Mouse (Mus musculus) hindbrain, embryonic 10.5 days (tissue): ENCODE results near the gene Pde9a. TPM values are rescaled to one million over a fixed set of nuclear protein-coding genes. Genes with fewer than 3 reads are reported as not detected.

Experiments
- DNase-seq: peaks from one replicate; pipeline ENCODE4 v3.0.0-alpha.2; 2017; ENCODE audit warnings: low spot score
- H3K27ac ChIP-seq: fragments of 300-500 bp; sonication (generic); 2 replicates; pipeline ENCODE4 v1.5.1; 2016; ENCODE audit warnings: mild to moderate bottlenecking, moderate library complexity
- H3K27me3 ChIP-seq: fragments of 300-500 bp; sonication (generic); 2 replicates; pipeline ENCODE4 v1.6.1; 2016; ENCODE audit warnings: mild to moderate bottlenecking; ENCODE audit not compliant: poor library complexity, insufficient read depth, severe bottlenecking
- H3K36me3 ChIP-seq: fragments of 300-500 bp; sonication (generic); 2 replicates; pipeline ENCODE4 v1.6.1; 2016; ENCODE audit warnings: mild to moderate bottlenecking, moderate library complexity
- H3K4me1 ChIP-seq: fragments of 300-500 bp; sonication (generic); replicated peaks from 2 replicates; pipeline ENCODE4 v1.6.1; 2016; ENCODE audit warnings: mild to moderate bottlenecking
- H3K4me3 ChIP-seq: fragments of 300-500 bp; sonication (generic); 2 replicates; pipeline ENCODE4 v1.5.1; 2016; ENCODE audit warnings: mild to moderate bottlenecking, moderate library complexity
- H3K9me3 ChIP-seq: fragments of 300-500 bp; sonication (generic); 2 replicates; pipeline ENCODE4 v1.6.1; 2016; ENCODE audit warnings: mild to moderate bottlenecking, moderate library complexity
- WGBS: fragments of 180-500 bp; shearing (Covaris S2); methylation state at CpG from one replicate; pipeline ENCODE4 v1.1.7; 2016; 5-methylcytosine and 5-hydroxymethylcytosine counted together
- polyA plus RNA-seq: library from polyadenylated mRNA; unstranded; fragments of >200 nt; fragmentation: Nextera tagmentation; extraction: Ambion mirVana; gene quantifications from 2 replicates; pipeline ENCODE4 v1.2.1, GENCODE M21; 2016

Gene Pde9a
- polyA plus RNA-seq, 1 experiment from 2014 or later = 19.9 TPM

- Histone ChIP-seq H3K9me3 (no peaks in the 10 kb centered on the region), H3K4me3 (no peak overlapping the region), H3K36me3 (peaks cover 53% of the 10 kb centered on the region), H3K4me1 (0 out of 2 replicates have a peak, but pooled peaks cover 4% of the 10 kb centered on the region), H3K27ac (no peak overlapping the region), H3K27me3 (0 out of 2 replicates have a peak, but pooled peaks cover 5% of the 10 kb centered on the region)
- no peak for DNase-seq
- WGBS = 91% methylated on average over 1 of the region's 1 CpGs
Observed at GRCm38 (mm10) chr17:31494989-31495388, 109.0 kb downstream of the Pde9a start.

- no peaks in the 10 kb centered on the region for H3K27me3 ChIP-seq
- H3K36me3 ChIP-seq = peaks cover 81% of the 10 kb centered on the region
- H3K27ac ChIP-seq = no peak overlapping the region
- 88% methylated on average over 6 of the region's 6 CpGs for WGBS
- no peaks in the 10 kb centered on the region for H3K4me1 ChIP-seq
- H3K9me3 ChIP-seq = no peaks in the 10 kb centered on the region
- DNase-seq = no peak
- H3K4me3 ChIP-seq = no peak overlapping the region
Observed at GRCm38 (mm10) chr17:31497726-31498125, 111.7 kb downstream of the Pde9a start.

- peaks cover 2% of the 10 kb centered on the region; the same call in 1 of the 2 replicates for H3K4me1 ChIP-seq
- no peak overlapping the region for H3K4me3 ChIP-seq
- 96% methylated on average over 12 of the region's 12 CpGs for WGBS
- H3K27me3 ChIP-seq = no peaks in the 10 kb centered on the region
- H3K27ac ChIP-seq = no peak overlapping the region
- no peaks in the 10 kb centered on the region for H3K9me3 ChIP-seq
- H3K36me3 ChIP-seq = peaks cover 100% of the 10 kb centered on the region
- no peak for DNase-seq
Observed at GRCm38 (mm10) chr17:31499725-31500124, 113.7 kb downstream of the Pde9a start.

- H3K27me3 ChIP-seq = no peaks in the 10 kb centered on the region
- H3K4me1 ChIP-seq = peaks cover 9% of the 10 kb centered on the region
- no peak for DNase-seq
- no peaks in the 10 kb centered on the region for H3K9me3 ChIP-seq
- peaks cover 100% of the 10 kb centered on the region for H3K36me3 ChIP-seq
- no peak overlapping the region for H3K27ac ChIP-seq
- H3K4me3 ChIP-seq = no peak overlapping the region
- 93% methylated on average over 8 of the region's 8 CpGs for WGBS
Observed at GRCm38 (mm10) chr17:31500416-31500815, 114.4 kb downstream of the Pde9a start.

GRCm38 (mm10) chr17:31500908-31501307 lies 114.9 kb downstream of the Pde9a start:
- H3K36me3 ChIP-seq = peaks cover 100% of the 10 kb centered on the region
- no peak overlapping the region for H3K27ac ChIP-seq
- no peak overlapping the region for H3K4me3 ChIP-seq
- no peaks in the 10 kb centered on the region for H3K9me3 ChIP-seq
- 84% methylated on average over 3 of the region's 3 CpGs for WGBS
- H3K4me1 ChIP-seq = peaks cover 14% of the 10 kb centered on the region
- H3K27me3 ChIP-seq = no peaks in the 10 kb centered on the region
- DNase-seq = no peak

GRCm38 (mm10) chr17:31502261-31502927 lies 116.4 kb downstream of the Pde9a start:
- H3K27me3 ChIP-seq = no peaks in the 10 kb centered on the region
- WGBS = 92% methylated on average over 12 of the region's 12 CpGs
- H3K36me3 ChIP-seq = peaks cover 100% of the 10 kb centered on the region
- H3K9me3 ChIP-seq = no peaks in the 10 kb centered on the region
- no peak overlapping the region for H3K27ac ChIP-seq
- H3K4me1 ChIP-seq = peaks cover 17% of the 10 kb centered on the region
- DNase-seq = no peak
- no peak overlapping the region for H3K4me3 ChIP-seq

- Histone ChIP-seq H3K9me3 (no peaks in the 10 kb centered on the region), H3K4me3 (no peak overlapping the region), H3K4me1 (peaks cover 17% of the 10 kb centered on the region), H3K36me3 (peaks cover 100% of the 10 kb centered on the region), H3K27ac (no peak overlapping the region), H3K27me3 (no peaks in the 10 kb centered on the region)
- 96% methylated on average over 12 of the region's 12 CpGs for WGBS
- no peak for DNase-seq
Observed at GRCm38 (mm10) chr17:31503337-31503736, 117.3 kb downstream of the Pde9a start.

GRCm38 (mm10) chr17:31503936-31504335 lies 117.9 kb downstream of the Pde9a start:
- 88% methylated on average over 2 of the region's 2 CpGs for WGBS
- peaks cover 17% of the 10 kb centered on the region for H3K4me1 ChIP-seq
- peaks cover 100% of the 10 kb centered on the region for H3K36me3 ChIP-seq
- no peaks in the 10 kb centered on the region for H3K27me3 ChIP-seq
- no peak overlapping the region for H3K27ac ChIP-seq
- no peak for DNase-seq
- H3K4me3 ChIP-seq = no peak overlapping the region
- H3K9me3 ChIP-seq = no peaks in the 10 kb centered on the region

- no peaks in the 10 kb centered on the region for H3K27me3 ChIP-seq
- H3K4me1 ChIP-seq = peaks cover 17% of the 10 kb centered on the region
- H3K27ac ChIP-seq = no peak overlapping the region
- H3K9me3 ChIP-seq = no peaks in the 10 kb centered on the region
- no peak for DNase-seq
- no peak overlapping the region for H3K4me3 ChIP-seq
- peaks cover 100% of the 10 kb centered on the region for H3K36me3 ChIP-seq
- 59% methylated on average over 5 of the region's 5 CpGs for WGBS
Observed at GRCm38 (mm10) chr17:31505013-31505412, 119.0 kb downstream of the Pde9a start.

- H3K27ac ChIP-seq = no peak overlapping the region
- DNase-seq = no peak
- H3K9me3 ChIP-seq = no peaks in the 10 kb centered on the region
- peaks cover 92% of the 10 kb centered on the region for H3K36me3 ChIP-seq
- no peaks in the 10 kb centered on the region for H3K27me3 ChIP-seq
- H3K4me1 ChIP-seq = peaks cover 22% of the 10 kb centered on the region
- 89% methylated on average over 7 of the region's 7 CpGs for WGBS
- no peak overlapping the region for H3K4me3 ChIP-seq
Observed at GRCm38 (mm10) chr17:31506282-31506681, 120.3 kb downstream of the Pde9a start.

- no peak for DNase-seq
- Histone ChIP-seq H3K4me3 (peak overlapping the region; percentile 69), H3K27me3 (no peaks in the 10 kb centered on the region), H3K9me3 (no peaks in the 10 kb centered on the region), H3K4me1 (peaks cover 24% of the 10 kb centered on the region), H3K36me3 (peaks cover 45% of the 10 kb centered on the region), H3K27ac (no peak overlapping the region)
- 92% methylated on average over 6 of the region's 6 CpGs for WGBS
Observed at GRCm38 (mm10) chr17:31510944-31511343, 124.9 kb downstream of the Pde9a start.

GRCm38 (mm10) chr17:31511792-31512495 lies 125.9 kb downstream of the Pde9a start:
- peak; percentile 91 for DNase-seq
- Histone ChIP-seq H3K4me1 (peaks cover 24% of the 10 kb centered on the region), H3K4me3 (peak overlapping the region; percentile 69), H3K27ac (peak overlapping the region; percentile 87), H3K9me3 (no peaks in the 10 kb centered on the region), H3K27me3 (no peaks in the 10 kb centered on the region), H3K36me3 (peaks cover 35% of the 10 kb centered on the region)
- WGBS = under 1% methylated on average over 56 of the region's 56 CpGs

GRCm38 (mm10) chr17:31512593-31512992 lies 126.6 kb downstream of the Pde9a start:
- Histone ChIP-seq H3K27ac (peak overlapping the region; percentile 87), H3K27me3 (no peaks in the 10 kb centered on the region; the same call in 1 of the 2 replicates), H3K36me3 (peaks cover 29% of the 10 kb centered on the region), H3K4me1 (peaks cover 20% of the 10 kb centered on the region), H3K4me3 (peak overlapping the region; percentile 69), H3K9me3 (no peaks in the 10 kb centered on the region)
- no peak for DNase-seq
- 19% methylated on average over 6 of the region's 6 CpGs for WGBS
